Mouse (Mus musculus): ENCODE results near the gene Clca3b. TPM values are rescaled to one million over a fixed set of nuclear protein-coding genes. Genes with fewer than 3 reads are reported as not detected.

The Clca3b gene
- total RNA-seq, 1 experiment from 2014 or later, result 2.3 TPM

Other genes with a start within 250 kb of the Clca3b start
- gene Sh3glb1, start 129.0 kb downstream of the Clca3b start, total RNA-seq (2017), result 189 and 211 TPM in 2 replicates
- 0.47 and 0.98 TPM in 2 replicates for gene Clca3a1, start 88.4 kb downstream of the Clca3b start, total RNA-seq (2017)
- 0.12 TPM in 1 of 2 replicates, not detected in the other for gene Clca3a2, start 29.9 kb downstream of the Clca3b start, total RNA-seq (2017)
- 0.25 TPM in 1 of 2 replicates, not detected in the other for gene Clca4b, start 83.2 kb upstream of the Clca3b start, total RNA-seq (2017)
- gene Clca4a, start 125.7 kb upstream of the Clca3b start, total RNA-seq (2017), result 0.35 TPM in 1 of 2 replicates, not detected in the other
- gene Clca1, start 183.4 kb upstream of the Clca3b start, total RNA-seq (2017), result not detected in 2 replicates

Measured in neutrophil, adult 5-6 weeks (primary cell).